Mouse (Mus musculus) intestine, embryonic 16.5 days (tissue): ENCODE measurements around the gene Tceal9. TPM values are rescaled to one million over a fixed set of nuclear protein-coding genes. Genes with fewer than 3 reads are reported as not detected.

Experiments
- ATAC-seq: fragments of 200-750 bp; cut with Nextera tagmentation; 2 replicates; pipeline ENCODE4 v1.8.0; 2017; ENCODE audit warnings: moderate TSS enrichment, moderate library complexity
- H3K27ac ChIP-seq: fragments of 300-500 bp; sonication (generic); 2 replicates; pipeline ENCODE4 v1.5.1; 2014; ENCODE audit warnings: mild to moderate bottlenecking, low read length
- H3K27me3 ChIP-seq: fragments of 300-500 bp; sonication (generic); replicated peaks from 2 replicates; pipeline ENCODE4 v1.6.1; 2014; ENCODE audit warnings: low read length, control low read depth, mixed read lengths; ENCODE audit not compliant: control insufficient read depth, insufficient read depth
- H3K36me3 ChIP-seq: fragments of 300-500 bp; sonication (generic); 2 replicates; pipeline ENCODE4 v1.6.1; 2014; ENCODE audit warnings: low read length, control low read depth; ENCODE audit not compliant: control insufficient read depth, insufficient read depth
- H3K4me1 ChIP-seq: fragments of 300-500 bp; sonication (generic); 2 replicates; pipeline ENCODE4 v1.6.1; 2014; ENCODE audit warnings: low read length, control low read depth, mixed read lengths; ENCODE audit not compliant: control insufficient read depth, insufficient read depth
- H3K4me2 ChIP-seq: fragments of 300-500 bp; sonication (generic); 2 replicates; pipeline ENCODE4 v1.6.1; 2014; ENCODE audit warnings: low read depth, low read length, control low read depth
- H3K4me3 ChIP-seq: fragments of 300-500 bp; sonication (generic); 2 replicates; pipeline ENCODE4 v1.5.1; 2014; ENCODE audit warnings: mild to moderate bottlenecking, low read length
- H3K9ac ChIP-seq: fragments of 300-500 bp; sonication (generic); 2 replicates; pipeline ENCODE4 v1.6.1; 2014; ENCODE audit warnings: low read depth, low read length
- H3K9me3 ChIP-seq: fragments of 300-500 bp; sonication (generic); 2 replicates; pipeline ENCODE4 v1.6.1; 2016; ENCODE audit warnings: low read length, control low read depth; ENCODE audit not compliant: control insufficient read depth
- WGBS: fragments of 180-500 bp; shearing (Covaris S2); extraction: QIAGEN DNeasy Blood & Tissue Kit; methylation state at CpG from one replicate; pipeline ENCODE4 v1.1.7; 2014; 5-methylcytosine and 5-hydroxymethylcytosine counted together
- polyA plus RNA-seq: library from polyadenylated mRNA; unstranded; fragments of >200 nt; fragmentation: Nextera tagmentation; extraction: Ambion mirVana; gene quantifications from 2 replicates; pipeline ENCODE4 v1.2.1, GENCODE M21; 2015

Tceal9 gene
- polyA plus RNA-seq, 1 experiment from 2014 or later = 559 TPM

DNA sequence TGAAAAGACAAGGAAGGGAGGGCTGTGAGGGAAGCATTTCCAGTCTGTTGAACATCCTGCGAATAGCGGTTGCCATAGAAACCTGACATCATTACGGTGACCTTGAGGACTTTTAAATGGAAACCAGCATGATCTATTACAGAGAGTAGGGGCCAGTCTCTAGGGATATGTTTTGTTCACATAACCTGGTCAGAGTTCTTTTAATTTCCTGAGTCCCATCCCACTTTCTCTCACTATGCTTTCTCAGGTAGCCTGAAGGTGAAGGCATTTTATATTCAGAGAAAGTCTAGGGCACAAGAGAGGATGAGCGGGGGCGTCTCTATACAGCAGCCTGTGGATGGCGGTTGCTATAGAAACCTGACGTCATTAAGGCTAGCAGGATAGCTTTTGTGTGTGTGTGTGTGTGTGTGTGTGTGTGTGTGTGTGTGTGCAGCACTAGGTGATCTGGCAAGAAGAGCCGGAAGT lies 46.0 kb downstream of the Tceal9 start:
- Histone ChIP-seq H3K4me3 (no peak overlapping the region), H3K4me2 (no peak overlapping the region), H3K9me3 (no peaks in the 10 kb centered on the region), H3K4me1 (no peaks in the 10 kb centered on the region), H3K9ac (no peak overlapping the region), H3K27me3 (no peaks in the 10 kb centered on the region), H3K36me3 (no peaks in the 10 kb centered on the region), H3K27ac (no peak overlapping the region)
- no peak for ATAC-seq
- WGBS = 30% methylated on average over 8 of the region's 8 CpGs

Other genes starting within 250 kb of the Tceal9 start
- gene Arxes1, start 211.7 kb upstream of the Tceal9 start, polyA plus RNA-seq = 19.3 and 22.1 TPM in 2 replicates
- 106 and 108 TPM in 2 replicates for gene Bex2, start 176.8 kb upstream of the Tceal9 start, polyA plus RNA-seq
- 0.11 and 0.12 TPM in 2 replicates for gene Nxf3, start 159.8 kb upstream of the Tceal9 start, polyA plus RNA-seq
- 242 and 258 TPM in 2 replicates for gene Bex4, start 106.1 kb upstream of the Tceal9 start, polyA plus RNA-seq
- 232 and 243 TPM in 2 replicates for gene Tceal8, start 72.7 kb upstream of the Tceal9 start, polyA plus RNA-seq
- gene Tceal5, start 41.2 kb upstream of the Tceal9 start, polyA plus RNA-seq = 3.8 and 4.3 TPM in 2 replicates
- gene Tceal7, start 30.3 kb upstream of the Tceal9 start, polyA plus RNA-seq = 0.84 and 0.95 TPM in 2 replicates
- gene Bex1, start 29.6 kb upstream of the Tceal9 start, polyA plus RNA-seq = 151 and 167 TPM in 2 replicates
- 355 and 360 TPM in 2 replicates for gene Bex3, start 25.2 kb downstream of the Tceal9 start, polyA plus RNA-seq